Mouse (Mus musculus): ENCODE results near the gene Itfg2. TPM values are rescaled to one million over a fixed set of nuclear protein-coding genes. Genes with fewer than 3 reads are reported as not detected.

Itfg2 gene
- polyA plus RNA-seq, 1 experiment from 2014 or later = 35.7 TPM

DNA sequence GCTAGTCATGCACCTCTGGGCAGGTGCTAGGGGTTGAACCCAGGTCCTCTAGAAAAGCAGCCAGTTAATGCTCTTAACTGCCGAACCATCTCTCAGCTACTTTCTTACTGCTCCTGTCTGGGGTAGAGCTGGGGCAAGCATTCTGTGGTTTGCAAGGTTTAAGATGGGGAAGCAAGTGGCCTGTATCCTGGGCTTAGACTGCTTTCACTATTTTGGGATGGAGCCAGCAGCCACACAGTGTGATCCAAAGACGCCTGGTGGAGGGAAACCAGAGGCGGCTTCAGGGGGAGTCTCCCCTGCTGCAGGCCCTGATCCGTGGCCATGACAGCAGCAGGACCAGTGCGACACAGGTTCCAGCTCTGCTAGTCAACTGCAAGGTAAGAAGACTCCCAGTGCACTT, 20.0 kb downstream of the Itfg2 start:
- Histone ChIP-seq H3K27ac (ENCODE audit: low read depth, low read length) (no peak overlapping the region), H3K27me3 (replicated peaks; ENCODE audit: control insufficient read depth, insufficient read depth, low read length) (no peaks in the 10 kb centered on the region), H3K4me3 (ENCODE audit: low read length) (no peak overlapping the region), H3K4me1 (ENCODE audit: control insufficient read depth, insufficient read depth, low read depth, low read length) (peaks cover 12% of the 10 kb centered on the region), H3K9ac (ENCODE audit: low read depth, low read length) (no peak overlapping the region), H3K4me2 (ENCODE audit: low read length) (no peak overlapping the region), H3K36me3 (ENCODE audit: control insufficient read depth, insufficient read depth, low read length) (peaks cover 16% of the 10 kb centered on the region), H3K9me3 (ENCODE audit: control insufficient read depth, low read length) (no peaks in the 10 kb centered on the region)
- ATAC-seq = no peak
- 53% methylated on average over 5 of the region's 5 CpGs for WGBS

DNA sequence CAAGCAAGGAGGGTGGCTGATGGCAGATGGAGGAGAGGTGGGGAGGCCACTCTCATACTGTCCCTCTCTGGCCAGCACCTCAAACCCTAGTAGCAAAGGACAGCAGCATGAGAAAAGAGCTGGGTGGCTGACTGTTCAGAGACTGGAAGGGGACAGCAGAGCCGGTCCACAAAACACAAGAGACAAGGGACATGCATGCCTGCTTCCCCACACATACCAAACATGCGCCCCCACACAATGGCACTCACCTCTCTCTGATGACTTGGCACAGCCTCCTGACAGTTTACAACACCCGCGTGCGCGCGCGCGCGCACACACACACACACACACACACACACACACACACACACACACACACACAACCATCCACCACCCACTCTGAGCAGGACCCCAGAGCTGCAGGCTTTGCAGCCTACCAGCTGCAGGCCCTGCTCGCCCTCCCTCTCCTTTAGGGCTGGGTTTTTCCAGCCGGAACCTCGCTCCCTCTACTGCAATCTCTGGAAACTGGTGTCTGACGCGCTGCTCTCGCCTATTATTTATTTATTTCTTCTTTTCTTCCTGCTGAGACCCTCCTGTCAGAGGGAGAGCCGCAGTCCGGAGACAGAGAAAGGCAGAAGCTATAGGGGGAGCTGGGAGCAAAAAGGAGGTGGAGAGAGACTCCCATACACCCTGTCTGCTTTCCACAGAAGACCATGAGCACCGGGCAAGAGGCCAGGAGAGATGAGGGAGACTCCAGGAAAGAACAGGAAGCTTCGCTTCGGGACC, 25.1 kb downstream of the Itfg2 start:
- Histone ChIP-seq H3K27ac (ENCODE audit: low read depth, low read length) (peak overlapping the region; percentile 71), H3K4me1 (ENCODE audit: control insufficient read depth, insufficient read depth, low read depth, low read length) (peaks cover 12% of the 10 kb centered on the region), H3K4me2 (ENCODE audit: low read length) (peak overlapping the region; percentile 68), H3K4me3 (ENCODE audit: low read length) (peak overlapping the region; percentile 40), H3K9ac (ENCODE audit: low read depth, low read length) (peak overlapping the region; percentile 61), H3K9me3 (ENCODE audit: control insufficient read depth, low read length) (no peaks in the 10 kb centered on the region), H3K36me3 (ENCODE audit: control insufficient read depth, insufficient read depth, low read length) (no peaks in the 10 kb centered on the region), H3K27me3 (replicated peaks; ENCODE audit: control insufficient read depth, insufficient read depth, low read length) (no peaks in the 10 kb centered on the region)
- 12% methylated on average over 13 of the region's 21 CpGs for WGBS
- peak; percentile 88 for ATAC-seq

DNA sequence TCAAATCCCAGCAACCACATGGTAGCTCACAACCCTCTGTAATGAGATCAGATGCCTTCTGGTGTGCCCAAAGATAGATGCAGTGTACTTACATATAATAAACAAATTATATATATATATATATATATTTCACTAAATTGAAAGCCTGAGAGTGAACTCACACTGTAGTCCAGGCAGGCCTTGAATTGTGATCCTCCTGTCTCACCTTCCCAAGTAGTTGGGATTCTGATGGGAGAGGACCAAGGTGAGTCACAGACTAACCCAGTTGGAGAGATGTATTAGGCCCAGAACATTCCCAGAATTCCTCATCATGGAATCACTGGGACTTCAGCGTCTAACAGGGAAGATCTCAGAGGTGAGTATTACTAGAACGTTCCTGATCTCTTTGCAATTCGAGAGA, 25.7 kb downstream of the Itfg2 start, which contains the start of gene Nrip2:
Gene Nrip2 (plus strand): TSS at position 301 of the 400 bp plus-strand sequence.
- no peaks in the 10 kb centered on the region for H3K9me3 ChIP-seq (ENCODE audit: control insufficient read depth, low read length)
- no peaks in the 10 kb centered on the region for H3K27me3 ChIP-seq (replicated peaks; ENCODE audit: control insufficient read depth, insufficient read depth, low read length)
- H3K4me3 ChIP-seq (ENCODE audit: low read length) = peak within 1 kb of the TSS; percentile 40
- WGBS = 76% methylated on average over 3 of the region's 3 CpGs
- no peak; the same call in 1 of the 2 replicates for ATAC-seq
- H3K4me1 ChIP-seq (ENCODE audit: control insufficient read depth, insufficient read depth, low read depth, low read length) = peaks cover 12% of the 10 kb centered on the region
- H3K36me3 ChIP-seq (ENCODE audit: control insufficient read depth, insufficient read depth, low read length) = no peaks in the 10 kb centered on the region
- H3K9ac ChIP-seq (ENCODE audit: low read depth, low read length) = peak within 1 kb of the TSS; percentile 61
- peak within 1 kb of the TSS; percentile 71 for H3K27ac ChIP-seq (ENCODE audit: low read depth, low read length)
- H3K4me2 ChIP-seq (ENCODE audit: low read length) = peak within 1 kb of the TSS; percentile 68

DNA sequence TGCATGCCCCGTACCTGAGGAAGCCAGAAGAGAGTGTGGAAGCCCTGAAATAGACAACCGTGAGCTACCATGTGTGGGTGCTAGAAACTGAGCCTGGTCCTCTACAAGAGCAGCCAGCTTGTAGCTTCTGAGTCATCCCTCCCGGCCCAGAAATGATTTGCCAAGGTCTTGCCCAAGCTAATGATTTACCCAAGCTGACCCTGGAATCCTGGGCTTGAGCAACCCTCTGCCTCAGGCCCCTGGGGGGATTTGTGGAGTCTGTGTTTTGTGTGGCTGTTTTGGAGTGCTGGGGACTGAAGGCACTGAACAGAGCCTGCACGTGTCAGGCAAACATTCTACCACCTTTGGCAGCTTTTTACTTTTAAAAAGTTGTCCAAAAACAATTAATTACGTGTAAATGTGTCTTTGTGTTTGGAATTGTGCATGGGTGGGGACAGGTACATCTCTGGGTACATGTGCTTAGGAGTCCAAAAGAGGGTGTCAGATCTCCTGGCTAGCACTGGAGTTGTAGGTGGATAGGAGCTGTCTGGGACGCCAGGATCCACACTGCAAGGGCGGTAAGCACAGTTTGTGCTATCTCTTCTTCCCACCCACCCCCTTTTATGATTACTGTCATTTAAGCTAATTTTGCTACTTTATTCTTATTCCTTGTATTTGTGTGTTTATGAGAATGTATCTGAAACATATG, 27.0 kb downstream of the Itfg2 start:
- no peak overlapping the region for H3K4me2 ChIP-seq (ENCODE audit: low read length)
- H3K27me3 ChIP-seq (replicated peaks; ENCODE audit: control insufficient read depth, insufficient read depth, low read length) = no peaks in the 10 kb centered on the region
- no peak overlapping the region for H3K4me3 ChIP-seq (ENCODE audit: low read length)
- ATAC-seq = no peak
- H3K9ac ChIP-seq (ENCODE audit: low read depth, low read length) = no peak overlapping the region
- H3K9me3 ChIP-seq (ENCODE audit: control insufficient read depth, low read length) = no peaks in the 10 kb centered on the region
- H3K4me1 ChIP-seq (ENCODE audit: control insufficient read depth, insufficient read depth, low read depth, low read length) = peaks cover 12% of the 10 kb centered on the region
- WGBS = 80% methylated on average over 7 of the region's 7 CpGs
- H3K36me3 ChIP-seq (ENCODE audit: control insufficient read depth, insufficient read depth, low read length) = no peaks in the 10 kb centered on the region
- H3K27ac ChIP-seq (ENCODE audit: low read depth, low read length) = no peak overlapping the region

DNA sequence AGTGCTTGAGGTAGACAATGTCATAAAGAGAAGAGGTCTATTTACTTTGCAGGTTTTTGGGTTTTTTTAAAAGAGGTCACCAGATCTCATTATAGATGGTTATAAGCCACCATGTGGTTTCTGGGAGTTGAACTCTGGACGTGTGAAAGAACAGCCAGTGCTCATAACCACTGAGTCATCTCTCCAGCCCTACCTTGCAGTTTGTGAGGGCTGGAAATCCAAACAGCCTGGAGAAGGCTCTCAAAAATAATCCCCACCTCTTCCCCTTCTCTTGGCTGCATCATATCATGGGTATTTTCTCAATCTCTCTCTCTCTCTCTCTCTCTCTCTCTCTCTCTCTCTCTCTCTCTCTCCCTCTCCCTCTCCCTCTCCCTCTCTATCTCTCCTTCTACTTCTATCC, 34.0 kb downstream of the Itfg2 start:
- Histone ChIP-seq H3K9me3 (ENCODE audit: control insufficient read depth, low read length) (no peaks in the 10 kb centered on the region), H3K9ac (ENCODE audit: low read depth, low read length) (no peak overlapping the region), H3K36me3 (ENCODE audit: control insufficient read depth, insufficient read depth, low read length) (no peaks in the 10 kb centered on the region), H3K27ac (ENCODE audit: low read depth, low read length) (no peak overlapping the region), H3K4me2 (ENCODE audit: low read length) (no peak overlapping the region), H3K27me3 (replicated peaks; ENCODE audit: control insufficient read depth, insufficient read depth, low read length) (no peaks in the 10 kb centered on the region), H3K4me1 (ENCODE audit: control insufficient read depth, insufficient read depth, low read depth, low read length) (no peaks in the 10 kb centered on the region), H3K4me3 (ENCODE audit: low read length) (no peak overlapping the region)
- no peak for ATAC-seq
- 60% methylated on average over 1 of the region's 1 CpGs for WGBS

DNA sequence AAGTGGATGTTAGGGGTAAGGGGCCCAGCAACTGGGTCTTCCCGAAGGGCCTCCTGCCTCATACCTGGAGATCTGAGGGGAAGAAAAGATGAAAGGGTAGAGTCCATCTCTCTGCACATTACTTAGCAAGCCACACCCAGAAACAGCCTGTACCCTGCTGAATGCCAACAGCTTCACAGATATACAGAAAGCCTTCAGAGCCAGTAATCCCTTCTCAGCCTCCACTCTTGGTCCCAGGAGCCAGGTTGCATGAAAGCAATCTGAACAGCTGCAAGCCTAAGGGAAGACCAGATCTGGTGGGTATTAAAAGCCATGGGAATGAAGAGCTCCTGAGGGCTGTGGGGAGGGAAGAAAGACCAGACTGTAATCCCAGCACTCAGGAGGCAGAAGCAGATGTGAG, 35.5 kb downstream of the Itfg2 start:
- Histone ChIP-seq H3K4me2 (ENCODE audit: low read length) (no peak overlapping the region), H3K27ac (ENCODE audit: low read depth, low read length) (no peak overlapping the region), H3K4me1 (ENCODE audit: control insufficient read depth, insufficient read depth, low read depth, low read length) (no peaks in the 10 kb centered on the region), H3K27me3 (replicated peaks; ENCODE audit: control insufficient read depth, insufficient read depth, low read length) (no peaks in the 10 kb centered on the region), H3K4me3 (ENCODE audit: low read length) (no peak overlapping the region), H3K9me3 (ENCODE audit: control insufficient read depth, low read length) (no peaks in the 10 kb centered on the region), H3K36me3 (ENCODE audit: control insufficient read depth, insufficient read depth, low read length) (no peaks in the 10 kb centered on the region), H3K9ac (ENCODE audit: low read depth, low read length) (no peak overlapping the region)
- 83% methylated on average over 1 of the region's 1 CpGs for WGBS
- no peak for ATAC-seq

DNA sequence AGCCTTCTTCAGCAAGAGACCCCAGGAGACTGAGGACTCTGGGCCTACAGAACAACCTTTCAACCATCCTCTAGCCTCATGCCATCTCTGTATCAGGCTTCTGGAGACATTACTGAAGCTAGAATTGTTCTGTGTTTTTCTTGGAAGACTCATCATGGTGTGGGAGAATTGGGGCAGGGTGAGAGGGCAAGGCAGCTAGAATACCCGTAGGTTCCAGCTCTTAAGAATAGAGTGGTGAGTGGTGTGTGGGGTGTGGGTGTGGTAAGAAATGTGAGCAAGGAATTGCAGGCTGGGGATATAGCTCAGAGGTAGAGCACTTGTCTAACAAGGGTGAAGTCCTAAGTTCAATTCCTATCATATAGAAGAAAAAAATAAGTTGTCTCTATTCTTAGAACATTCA, 39.7 kb downstream of the Itfg2 start:
- Histone ChIP-seq H3K9me3 (ENCODE audit: control insufficient read depth, low read length) (no peaks in the 10 kb centered on the region), H3K36me3 (ENCODE audit: control insufficient read depth, insufficient read depth, low read length) (no peaks in the 10 kb centered on the region), H3K27ac (ENCODE audit: low read depth, low read length) (no peak overlapping the region), H3K4me2 (ENCODE audit: low read length) (no peak overlapping the region), H3K9ac (ENCODE audit: low read depth, low read length) (no peak overlapping the region), H3K4me1 (ENCODE audit: control insufficient read depth, insufficient read depth, low read depth, low read length) (no peaks in the 10 kb centered on the region), H3K27me3 (replicated peaks; ENCODE audit: control insufficient read depth, insufficient read depth, low read length) (no peaks in the 10 kb centered on the region), H3K4me3 (ENCODE audit: low read length) (no peak overlapping the region)
- WGBS = 74% methylated on average over 1 of the region's 1 CpGs
- no peak for ATAC-seq

DNA sequence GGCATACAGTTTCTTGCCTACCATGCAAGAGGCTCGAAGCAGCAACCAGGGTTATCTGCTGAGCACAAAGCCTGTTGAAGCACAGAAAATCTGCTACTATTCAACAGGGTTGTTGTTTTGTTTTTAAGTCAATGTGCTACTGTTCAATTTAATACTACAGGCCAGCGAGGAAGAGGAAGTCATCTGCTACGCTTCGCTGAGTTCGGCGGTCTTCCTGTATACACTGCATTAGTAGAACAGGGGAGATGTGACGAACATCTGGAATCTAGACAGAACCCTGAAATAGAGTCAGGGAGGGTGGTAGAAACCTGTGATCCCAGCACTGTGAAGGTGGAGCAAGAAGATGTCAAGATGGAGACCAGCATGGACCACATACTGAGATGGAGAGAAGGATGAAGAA, 41.0 kb downstream of the Itfg2 start:
- Histone ChIP-seq H3K4me1 (ENCODE audit: control insufficient read depth, insufficient read depth, low read depth, low read length) (no peaks in the 10 kb centered on the region), H3K27ac (ENCODE audit: low read depth, low read length) (no peak overlapping the region), H3K27me3 (replicated peaks; ENCODE audit: control insufficient read depth, insufficient read depth, low read length) (no peaks in the 10 kb centered on the region), H3K9ac (ENCODE audit: low read depth, low read length) (no peak overlapping the region), H3K4me2 (ENCODE audit: low read length) (no peak overlapping the region), H3K4me3 (ENCODE audit: low read length) (no peak overlapping the region), H3K36me3 (ENCODE audit: control insufficient read depth, insufficient read depth, low read length) (no peaks in the 10 kb centered on the region), H3K9me3 (ENCODE audit: control insufficient read depth, low read length) (no peaks in the 10 kb centered on the region)
- no peak for ATAC-seq
- 71% methylated on average over 7 of the region's 7 CpGs for WGBS

DNA sequence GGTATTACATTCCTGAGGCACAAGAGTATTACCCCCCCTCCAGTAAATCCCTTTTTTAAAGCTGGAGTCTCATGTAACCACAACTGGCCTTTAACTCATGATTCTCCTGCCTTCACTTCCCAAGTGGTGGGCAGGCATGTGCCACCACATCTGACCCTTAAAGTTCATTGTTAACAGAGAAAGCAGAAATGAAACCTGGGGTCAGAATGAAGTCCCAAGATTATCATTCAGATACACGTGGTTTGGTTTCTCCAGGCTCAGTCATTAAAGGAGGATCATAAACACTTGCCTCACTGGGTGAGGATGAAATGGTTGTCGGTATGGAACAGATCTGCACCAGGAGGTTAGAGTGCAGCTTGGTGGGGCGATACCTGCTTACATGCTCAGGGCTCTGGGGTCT, 43.5 kb downstream of the Itfg2 start:
- Histone ChIP-seq H3K4me1 (ENCODE audit: control insufficient read depth, insufficient read depth, low read depth, low read length) (no peaks in the 10 kb centered on the region), H3K4me3 (ENCODE audit: low read length) (no peak overlapping the region), H3K27me3 (replicated peaks; ENCODE audit: control insufficient read depth, insufficient read depth, low read length) (no peaks in the 10 kb centered on the region), H3K4me2 (ENCODE audit: low read length) (no peak overlapping the region), H3K36me3 (ENCODE audit: control insufficient read depth, insufficient read depth, low read length) (no peaks in the 10 kb centered on the region), H3K9ac (ENCODE audit: low read depth, low read length) (no peak overlapping the region), H3K9me3 (ENCODE audit: control insufficient read depth, low read length) (no peaks in the 10 kb centered on the region), H3K27ac (ENCODE audit: low read depth, low read length) (no peak overlapping the region)
- WGBS = 79% methylated on average over 3 of the region's 3 CpGs
- no peak for ATAC-seq
